In the genomic region with DNA sequence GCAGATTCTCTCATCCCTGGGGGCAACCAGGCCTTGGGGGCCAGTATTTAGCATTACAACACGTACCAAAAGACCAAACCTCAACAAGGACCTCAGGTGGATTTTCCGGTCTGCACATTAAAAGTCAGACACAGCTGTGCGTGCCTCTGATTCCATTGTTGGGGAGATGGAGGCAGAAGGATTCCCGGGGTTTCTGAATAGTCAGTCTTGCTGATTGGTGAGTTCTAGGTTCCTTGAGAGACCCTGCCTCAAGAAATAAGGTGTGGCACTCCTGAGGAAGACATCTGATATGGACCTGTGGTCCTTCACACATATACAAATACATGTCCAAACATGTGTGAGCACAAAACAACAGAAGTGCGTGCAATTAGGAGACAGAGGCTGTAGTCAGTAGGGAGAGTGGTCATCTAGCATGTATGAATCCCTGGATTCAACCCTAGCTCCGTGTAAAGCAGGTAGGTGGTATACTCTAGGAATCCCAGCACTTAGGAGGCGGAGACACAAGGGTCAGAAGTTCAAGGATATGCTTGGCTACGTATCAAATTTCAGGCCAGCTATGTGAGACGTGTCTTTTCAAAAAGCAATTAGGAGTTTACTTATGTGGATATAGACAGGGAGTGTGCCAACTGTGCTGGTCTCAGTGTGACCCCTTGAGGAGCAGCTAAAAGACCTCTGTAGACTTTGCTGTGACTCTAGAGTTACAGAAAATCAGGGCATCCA, we compare ENCODE assay signal across 22 mouse cellular contexts. TPM values are rescaled to one million over a fixed set of nuclear protein-coding genes. Genes with fewer than 3 reads are reported as not detected.
DNase-seq lines count a peak whose midpoint lies in the region; ATAC-seq and TF ChIP-seq lines count a peak whose summit lies in the region.
"Had no signal": no experiment of that assay in that cellular context is flagged by ENCODE, and none has a peak within 500 bp of the region (broad histone marks: within the 10 kb centered on the region; RNA-seq: fewer than 3 reads in every experiment).

No protein-coding gene starts in this region.

- DNase-seq in embryonic facial prominence, embryonic 14.5 days (ENCODE audit: low spot score), result no peak
- no peak for DNase-seq in embryonic facial prominence, embryonic 10.5 days (ENCODE audit: low spot score)
- no peak for DNase-seq in kidney, postnatal 4 days
- peak; percentile 92 for DNase-seq in R1 (ENCODE audit: low read depth, low spot score)
- no peak for DNase-seq in spleen, postnatal 14 days (ENCODE audit: low spot score in 2 of 2)
- DNase-seq: adrenal gland, postnatal 14 days; cerebellum, adult 2 months; cerebellum, postnatal 25 days; liver, embryonic 13.5 days; lung, adult 2 months; thymus, adult 2 months had no signal

- WGBS in embryonic facial prominence, embryonic 14.5 days, result 61% methylated on average over 9 of the region's 9 CpGs
- WGBS in embryonic facial prominence, embryonic 10.5 days, result 71% methylated on average over 9 of the region's 9 CpGs
- WGBS in kidney, embryonic 14.5 days, result 68% methylated on average over 9 of the region's 9 CpGs
- WGBS in forebrain, embryonic 12.5 days, result 74% methylated on average over 9 of the region's 9 CpGs

- H3K36me3 ChIP-seq in embryonic facial prominence, embryonic 14.5 days (ENCODE audit: control insufficient read depth, insufficient read depth, low read length), result peaks cover 21% of the 10 kb centered on the region
- peaks cover 29% of the 10 kb centered on the region for H3K36me3 ChIP-seq in embryonic facial prominence, embryonic 10.5 days (replicated peaks)
- H3K36me3 ChIP-seq in kidney, embryonic 14.5 days (ENCODE audit: control insufficient read depth, insufficient read depth, low read length), result peaks cover 43% of the 10 kb centered on the region
- H3K36me3 ChIP-seq in E14TG2a.4 (ENCODE audit: insufficient read depth, low read length), result peaks cover 63% of the 10 kb centered on the region
- no peaks in the 10 kb centered on the region for H3K36me3 ChIP-seq in forebrain, embryonic 12.5 days (replicated peaks)

- no peak overlapping the region for H3K4me2 ChIP-seq in embryonic facial prominence, embryonic 14.5 days (ENCODE audit: low read depth, low read length)
- H3K4me2 ChIP-seq in kidney, embryonic 14.5 days (replicated peaks; ENCODE audit: low read depth, low read length), result no peak overlapping the region
- no peak overlapping the region for H3K4me2 ChIP-seq in forebrain, embryonic 12.5 days
- H3K4me2 ChIP-seq: liver, embryonic 13.5 days; midbrain, embryonic 11.5 days had no signal

- H3K4me1 ChIP-seq in embryonic facial prominence, embryonic 14.5 days (ENCODE audit: control insufficient read depth, insufficient read depth, low read length), result no peaks in the 10 kb centered on the region
- H3K4me1 ChIP-seq in embryonic facial prominence, embryonic 10.5 days, result peaks cover 28% of the 10 kb centered on the region
- H3K4me1 ChIP-seq in kidney, embryonic 14.5 days (ENCODE audit: control insufficient read depth, insufficient read depth, low read length), result peaks cover 12% of the 10 kb centered on the region; the same call in 1 of the 2 replicates
- H3K4me1 ChIP-seq in E14TG2a.4 (replicated peaks; ENCODE audit: low read depth, low read length), result peaks cover 50% of the 10 kb centered on the region
- no peaks in the 10 kb centered on the region for H3K4me1 ChIP-seq in forebrain, embryonic 12.5 days

- H3K27me3 ChIP-seq in embryonic facial prominence, embryonic 14.5 days (replicated peaks; ENCODE audit: control insufficient read depth, insufficient read depth, low read length), result no peaks in the 10 kb centered on the region
- H3K27me3 ChIP-seq in embryonic facial prominence, embryonic 10.5 days (replicated peaks; ENCODE audit: low read depth, poor library complexity, severe bottlenecking), result no peaks in the 10 kb centered on the region
- H3K27me3 ChIP-seq in kidney, embryonic 14.5 days (ENCODE audit: control insufficient read depth, insufficient read depth, low read length), result no peaks in the 10 kb centered on the region
- H3K27me3 ChIP-seq in E14TG2a.4 (ENCODE audit: insufficient read depth, low read length), result no peaks in the 10 kb centered on the region
- no peaks in the 10 kb centered on the region for H3K27me3 ChIP-seq in forebrain, embryonic 12.5 days

- H3K4me3 ChIP-seq in embryonic facial prominence, embryonic 14.5 days (ENCODE audit: low read depth, low read length), result no peak overlapping the region
- H3K4me3 ChIP-seq in embryonic facial prominence, embryonic 10.5 days, result no peak overlapping the region
- no peak overlapping the region for H3K4me3 ChIP-seq in kidney, embryonic 14.5 days (ENCODE audit: low read length)
- peak overlapping the region; percentile 41 for H3K4me3 ChIP-seq in E14TG2a.4 (replicated peaks; ENCODE audit: low read length)
- no peak overlapping the region for H3K4me3 ChIP-seq in forebrain, embryonic 12.5 days (replicated peaks)
- H3K4me3 ChIP-seq: hindbrain, embryonic 10.5 days; layer of hippocampus, adult 2 months; liver, embryonic 13.5 days had no signal

- no peak overlapping the region for H3K9ac ChIP-seq in embryonic facial prominence, embryonic 14.5 days (ENCODE audit: low read depth, low read length)
- H3K9ac ChIP-seq in kidney, embryonic 14.5 days (ENCODE audit: low read depth, low read length), result 0 out of 2 replicates have a peak overlapping the region, but pooled peaks have one; percentile 40
- no peak overlapping the region for H3K9ac ChIP-seq in forebrain, embryonic 12.5 days
- H3K9ac ChIP-seq: liver, embryonic 13.5 days had no signal

- peak; percentile 50; the same call in 1 of the 2 replicates for ATAC-seq in embryonic facial prominence, embryonic 14.5 days (ENCODE audit: low read depth)
- ATAC-seq in kidney, embryonic 14.5 days (ENCODE audit: low FRiP score, low TSS enrichment), result no peak
- no peak for ATAC-seq in forebrain, embryonic 12.5 days (ENCODE audit: low FRiP score)
- ATAC-seq: CD4-positive, CD25-positive, alpha-beta regulatory T cell, adult 4 months; hindbrain, postnatal 0 days; intestine, embryonic 16.5 days had no signal

- TF ChIP-seq CTCF in E14TG2a.4 (conservative IDR thresholded peaks at IDR 0.05; ENCODE audit: low read length), result no peak

- H3K27ac ChIP-seq in embryonic facial prominence, embryonic 14.5 days (replicated peaks; ENCODE audit: low read depth, low read length), result no peak overlapping the region
- H3K27ac ChIP-seq in embryonic facial prominence, embryonic 10.5 days (replicated peaks), result no peak overlapping the region
- peak overlapping the region; percentile 55 for H3K27ac ChIP-seq in kidney, embryonic 14.5 days (ENCODE audit: low read depth, low read length)
- H3K27ac ChIP-seq in forebrain, embryonic 12.5 days, result no peak overlapping the region
- H3K27ac ChIP-seq: hindbrain, embryonic 10.5 days; hindbrain, postnatal 0 days; layer of hippocampus, adult 2 months; liver, embryonic 13.5 days; macrophage; stomach, postnatal 0 days had no signal

- H3K9me3 ChIP-seq in embryonic facial prominence, embryonic 14.5 days (ENCODE audit: control insufficient read depth, low read length), result no peaks in the 10 kb centered on the region
- no peaks in the 10 kb centered on the region for H3K9me3 ChIP-seq in embryonic facial prominence, embryonic 10.5 days
- H3K9me3 ChIP-seq in kidney, embryonic 14.5 days (ENCODE audit: control insufficient read depth, low read length), result no peaks in the 10 kb centered on the region
- peaks cover 4% of the 10 kb centered on the region; the same call in 1 of the 2 replicates for H3K9me3 ChIP-seq in E14TG2a.4 (ENCODE audit: low read length)
- H3K9me3 ChIP-seq in forebrain, embryonic 12.5 days, result no peaks in the 10 kb centered on the region
- H3K9me3 ChIP-seq: liver, embryonic 13.5 days had no signal

RNA-seq across cellular contexts. Expression of a gene that starts 39.7 kb away (rescaled TPM):
- polyA plus RNA-seq in embryonic facial prominence, embryonic 14.5 days (2014; fragmentation: Nextera tagmentation; extraction: Ambion mirVana), result 6.3 and 7.3 TPM in 2 replicates
- polyA plus RNA-seq in embryonic facial prominence, embryonic 10.5 days (2016; fragmentation: Nextera tagmentation; extraction: Ambion mirVana), result 3.3 and 3.9 TPM in 2 replicates
- polyA plus RNA-seq in kidney, embryonic 14.5 days (2014; fragmentation: Nextera tagmentation; extraction: Ambion mirVana), result 7.9 and 15.1 TPM in 2 replicates
- 1.0 TPM in 2 replicates for polyA plus RNA-seq in forebrain, embryonic 12.5 days (2016; fragmentation: Nextera tagmentation; extraction: Ambion mirVana)
